Mouse (Mus musculus) heart, postnatal 0 days (tissue): ENCODE results near the gene Ttc28.

Source experiments
- CTCF ChIP-seq: IDR thresholded peaks from 2 replicates; pipeline ENCODE4 v1.5.1; 2016; ENCODE audit warnings: antibody characterized with exemption, control low read depth, low read depth
- EP300 ChIP-seq: IDR thresholded peaks from 2 replicates; pipeline ENCODE4 v1.6.1; 2016; ENCODE audit warnings: antibody characterized with exemption, low read depth

GRCm38 (mm10) chr5:110936606-110937005, 57.0 kb downstream of the Ttc28 start:
- TF ChIP-seq CTCF = no peak
- no peak for TF ChIP-seq EP300
